Mouse (Mus musculus) forebrain, postnatal 0 days (tissue): ENCODE measurements around the gene Hoxb9. TPM values are rescaled to one million over a fixed set of nuclear protein-coding genes. Genes with fewer than 3 reads are reported as not detected.

Experiments used
- ATAC-seq: fragments of 200-750 bp; cut with Nextera tagmentation; 2 replicates; pipeline ENCODE4 v1.8.0; 2017; ENCODE audit warnings: mild to moderate bottlenecking, moderate library complexity
- DNase-seq: peaks from one replicate; pipeline ENCODE4 v3.0.0-alpha.2; 2015
- H3K27ac ChIP-seq: fragments of 300-500 bp; sonication (generic); 2 replicates; pipeline ENCODE4 v1.5.1; 2014; ENCODE audit warnings: low read depth, mild to moderate bottlenecking, antibody characterized with exemption, low read length, moderate library complexity, mixed read lengths
- H3K27me3 ChIP-seq: fragments of 300-500 bp; sonication (generic); 2 replicates; pipeline ENCODE4 v1.6.1; 2014; ENCODE audit warnings: mild to moderate bottlenecking, low read length, mixed read lengths; ENCODE audit not compliant: insufficient read depth
- H3K36me3 ChIP-seq: fragments of 300-500 bp; sonication (generic); 2 replicates; pipeline ENCODE4 v1.6.1; 2014; ENCODE audit warnings: mild to moderate bottlenecking, moderate library complexity; ENCODE audit not compliant: insufficient read depth
- H3K4me1 ChIP-seq: fragments of 300-500 bp; sonication (generic); 2 replicates; pipeline ENCODE4 v1.6.1; 2014; ENCODE audit warnings: antibody characterized with exemption; ENCODE audit not compliant: insufficient read depth
- H3K4me2 ChIP-seq: fragments of 300-500 bp; sonication (generic); 2 replicates; pipeline ENCODE4 v1.6.1; 2014; ENCODE audit warnings: low read depth, mild to moderate bottlenecking, moderate library complexity
- H3K4me3 ChIP-seq: fragments of 300-500 bp; sonication (generic); 2 replicates; pipeline ENCODE4 v1.5.1; 2014; ENCODE audit warnings: low read depth, low read length, mixed read lengths
- H3K9ac ChIP-seq: fragments of 300-500 bp; sonication (generic); 2 replicates; pipeline ENCODE4 v1.6.1; 2014; ENCODE audit warnings: mild to moderate bottlenecking
- H3K9me3 ChIP-seq: fragments of 300-500 bp; sonication (generic); 2 replicates; pipeline ENCODE4 v1.6.1; 2016; ENCODE audit warnings: low read length
- CTCF ChIP-seq: sonication (generic); IDR thresholded peaks from 2 replicates; pipeline ENCODE4 v1.5.1; 2016; ENCODE audit warnings: antibody characterized with exemption, control low read depth, low read depth
- WGBS: fragments of 180-500 bp; shearing (Covaris S2); extraction: QIAGEN DNeasy Blood & Tissue Kit; methylation state at CpG from one replicate; pipeline ENCODE4 v1.1.7; 2014; 5-methylcytosine and 5-hydroxymethylcytosine counted together
- polyA plus RNA-seq: library from polyadenylated mRNA; unstranded; fragments of >200 nt; fragmentation: Nextera tagmentation; extraction: Ambion mirVana; gene quantifications from 2 replicates; pipeline ENCODE4 v1.2.1, GENCODE M21; 2015
- total RNA-seq: library from RNA; depleted of rRNA; stranded (reverse); fragments of >200 nt; gene quantifications from 2 replicates; pipeline ENCODE4 v1.2.3, GENCODE M21; 2014

The Hoxb9 gene
- total and polyA plus RNA-seq, 2 experiments from 2014 or later, result not detected

DNA sequence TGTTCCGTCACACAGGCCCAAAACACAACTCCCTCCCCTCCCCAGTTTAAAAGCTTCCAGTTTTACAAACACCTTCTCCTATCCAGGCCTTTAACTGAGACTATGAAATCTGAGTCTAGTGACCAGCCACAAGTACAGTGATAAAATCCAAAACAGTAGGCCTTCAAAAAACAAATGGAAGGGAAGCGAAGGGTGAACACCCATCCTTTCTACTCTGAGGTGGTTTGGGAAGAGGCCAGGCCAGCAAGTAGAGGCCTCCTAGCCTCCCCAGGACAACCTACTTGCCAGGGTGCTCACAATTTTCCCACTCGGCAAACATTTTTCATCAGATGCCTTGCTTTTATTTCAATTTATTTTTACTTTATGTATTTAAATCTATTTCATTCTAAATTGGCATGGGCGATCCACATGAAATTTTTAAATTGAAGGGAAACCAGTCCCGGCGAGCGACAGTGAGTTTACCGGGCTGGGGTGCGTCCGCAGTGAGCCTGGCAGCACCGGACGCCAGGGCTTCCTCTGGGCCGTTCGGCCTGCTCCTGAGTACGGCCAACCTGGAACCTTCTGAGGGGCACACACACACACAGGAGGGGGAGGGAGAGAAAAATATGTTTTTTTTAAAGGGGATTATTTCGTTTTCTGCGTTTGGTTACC is 19.6 kb downstream of the Hoxb9 start:
- 3% methylated on average over 17 of the region's 17 CpGs for WGBS
- peaks cover 94% of the 10 kb centered on the region for H3K27me3 ChIP-seq
- DNase-seq (no peak), ATAC-seq (no peak)
- H3K4me3 ChIP-seq, result no peak overlapping the region
- H3K27ac ChIP-seq, result no peak overlapping the region
- H3K9ac ChIP-seq, result no peak overlapping the region
- no peaks in the 10 kb centered on the region for H3K4me1 ChIP-seq
- no peaks in the 10 kb centered on the region for H3K36me3 ChIP-seq
- no peak for TF ChIP-seq CTCF
- H3K4me2 ChIP-seq, result no peak overlapping the region
- no peaks in the 10 kb centered on the region for H3K9me3 ChIP-seq

DNA sequence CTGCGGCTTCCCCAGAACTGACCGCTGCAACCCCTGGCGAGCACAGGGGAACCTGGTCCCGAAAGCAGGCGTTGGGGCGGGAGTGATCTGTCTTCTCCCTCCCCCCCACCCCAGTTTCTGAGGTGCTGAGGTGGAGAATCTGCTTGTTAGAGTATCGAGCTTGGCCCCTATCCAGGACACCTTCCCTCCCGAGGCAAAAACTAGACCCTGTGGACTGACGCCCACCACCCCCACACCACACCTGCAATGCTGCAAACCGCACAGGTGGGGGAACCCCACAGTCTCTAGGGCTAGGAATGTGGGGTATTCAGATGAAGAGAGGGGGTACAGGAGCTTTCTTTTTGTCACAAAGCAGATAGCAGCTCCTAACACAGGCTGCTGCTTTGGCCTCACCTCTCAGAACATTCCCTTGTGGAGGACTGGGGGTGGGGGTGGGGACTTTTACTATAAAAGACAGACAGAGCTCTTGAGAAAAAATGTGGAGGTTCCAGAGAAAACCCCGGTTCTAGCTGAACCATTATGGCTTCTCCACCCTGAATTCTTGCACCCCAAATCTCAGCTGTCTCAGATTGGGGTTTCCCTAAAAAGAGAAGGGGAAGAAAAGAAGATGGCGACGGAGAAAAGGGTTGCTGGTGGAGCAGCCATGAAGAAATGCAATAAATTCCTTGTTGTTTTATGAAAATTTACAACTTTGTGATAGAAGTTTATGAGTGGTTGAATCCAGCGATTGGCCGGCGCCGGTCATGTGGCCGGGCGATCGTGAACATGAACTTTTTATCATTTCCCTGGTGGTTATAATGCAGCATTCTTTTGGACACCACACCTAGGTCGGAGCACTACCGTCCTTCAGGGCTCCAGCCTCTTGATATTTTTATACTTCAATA is 20.7 kb downstream of the Hoxb9 start, which contains the start of gene Hoxb6:
Gene Hoxb6, plus strand, starts transcription at position 796 of the 884 bp plus-strand sequence.
- Histone ChIP-seq H3K9me3 (no peaks in the 10 kb centered on the region), H3K4me3 (no peak within 1 kb of the TSS), H3K36me3 (no peaks in the 10 kb centered on the region), H3K27ac (no peak within 1 kb of the TSS), H3K9ac (no peak within 1 kb of the TSS), H3K4me2 (no peak within 1 kb of the TSS), H3K4me1 (no peaks in the 10 kb centered on the region), H3K27me3 (peaks cover 94% of the 10 kb centered on the region)
- no peak for DNase-seq
- no peak for ATAC-seq
- WGBS, result 1% methylated on average over 22 of the region's 22 CpGs
- TF ChIP-seq CTCF, result no peak

DNA sequence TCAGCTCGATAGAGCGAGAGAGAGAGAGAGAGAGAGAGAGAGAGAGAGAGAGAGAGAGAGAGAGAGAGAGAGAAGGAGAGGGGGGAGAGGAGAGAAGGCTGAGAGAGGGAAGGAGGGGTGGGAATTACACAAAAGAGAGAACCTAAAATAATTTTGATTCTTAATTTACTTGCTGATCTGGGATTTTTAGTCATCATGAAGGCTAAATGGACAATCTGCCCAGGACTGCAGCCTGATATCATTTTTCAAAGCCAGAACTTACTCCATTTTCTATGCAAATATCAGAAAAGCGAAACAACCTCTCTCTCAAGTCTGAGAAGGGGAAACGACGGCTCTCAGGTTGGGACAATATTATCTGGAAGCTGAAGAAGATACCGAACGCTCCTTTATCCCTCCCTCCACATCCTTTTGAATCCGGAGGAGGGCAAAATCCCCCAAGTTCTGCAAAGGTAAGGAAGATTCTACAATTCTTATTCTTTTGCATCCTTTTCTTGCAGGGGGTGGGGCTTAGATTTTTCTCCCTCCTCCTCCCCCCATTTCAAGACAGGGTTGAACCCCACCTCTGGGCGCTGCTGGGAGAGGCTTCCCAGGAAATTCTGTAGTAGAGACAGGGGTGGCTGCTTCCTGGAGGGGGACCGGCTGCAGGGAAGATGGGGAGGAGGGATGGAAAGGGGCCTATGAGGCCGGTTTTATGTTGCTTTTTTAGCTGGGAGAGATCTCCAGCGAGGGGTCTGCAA is 21.5 kb downstream of the Hoxb9 start:
- Histone ChIP-seq H3K9me3 (no peaks in the 10 kb centered on the region), H3K36me3 (no peaks in the 10 kb centered on the region), H3K4me2 (no peak overlapping the region), H3K27me3 (peaks cover 94% of the 10 kb centered on the region), H3K4me3 (no peak overlapping the region), H3K9ac (no peak overlapping the region), H3K27ac (no peak overlapping the region), H3K4me1 (no peaks in the 10 kb centered on the region)
- WGBS, result 1% methylated on average over 12 of the region's 12 CpGs
- TF ChIP-seq CTCF, result no peak
- DNase-seq (no peak), ATAC-seq (no peak)

DNA sequence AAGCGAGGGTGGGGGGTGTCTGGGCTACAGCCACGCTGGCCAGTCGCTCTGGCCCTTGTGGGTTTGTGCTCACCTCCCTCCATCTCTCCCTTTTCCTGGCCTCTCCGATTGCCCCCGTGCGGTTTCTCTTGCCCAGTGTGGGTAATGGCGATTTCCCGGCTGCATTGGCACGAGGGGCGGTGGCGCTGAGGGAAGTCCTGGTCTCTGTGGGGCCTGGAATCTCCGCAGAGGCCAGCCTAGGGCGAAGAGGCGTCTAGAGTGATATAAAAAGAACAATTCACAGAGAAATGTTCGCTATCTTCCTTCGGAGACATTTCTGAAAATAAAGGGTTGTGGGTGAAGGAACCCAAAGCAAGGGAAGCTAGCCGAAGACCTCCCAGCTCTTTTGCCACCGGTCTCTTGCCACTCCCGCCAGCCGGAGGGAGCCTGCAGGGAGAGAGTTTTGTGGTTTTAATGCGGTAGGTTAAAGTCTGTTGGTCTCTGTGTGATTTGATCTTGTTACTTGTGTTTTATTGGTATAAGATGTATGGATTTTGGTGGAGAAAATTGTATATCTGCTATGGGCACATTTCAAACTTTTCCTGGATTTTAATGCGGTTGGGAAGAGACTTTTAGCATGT is 22.2 kb downstream of the Hoxb9 start:
- H3K9ac ChIP-seq, result no peak overlapping the region
- H3K36me3 ChIP-seq, result no peaks in the 10 kb centered on the region
- DNase-seq, result no peak
- H3K27ac ChIP-seq, result no peak overlapping the region
- WGBS, result 3% methylated on average over 22 of the region's 22 CpGs
- no peaks in the 10 kb centered on the region for H3K4me1 ChIP-seq
- peaks cover 94% of the 10 kb centered on the region for H3K27me3 ChIP-seq
- no peak for TF ChIP-seq CTCF
- no peaks in the 10 kb centered on the region for H3K9me3 ChIP-seq
- ATAC-seq, result no peak
- H3K4me2 ChIP-seq, result no peak overlapping the region
- H3K4me3 ChIP-seq, result no peak overlapping the region

DNA sequence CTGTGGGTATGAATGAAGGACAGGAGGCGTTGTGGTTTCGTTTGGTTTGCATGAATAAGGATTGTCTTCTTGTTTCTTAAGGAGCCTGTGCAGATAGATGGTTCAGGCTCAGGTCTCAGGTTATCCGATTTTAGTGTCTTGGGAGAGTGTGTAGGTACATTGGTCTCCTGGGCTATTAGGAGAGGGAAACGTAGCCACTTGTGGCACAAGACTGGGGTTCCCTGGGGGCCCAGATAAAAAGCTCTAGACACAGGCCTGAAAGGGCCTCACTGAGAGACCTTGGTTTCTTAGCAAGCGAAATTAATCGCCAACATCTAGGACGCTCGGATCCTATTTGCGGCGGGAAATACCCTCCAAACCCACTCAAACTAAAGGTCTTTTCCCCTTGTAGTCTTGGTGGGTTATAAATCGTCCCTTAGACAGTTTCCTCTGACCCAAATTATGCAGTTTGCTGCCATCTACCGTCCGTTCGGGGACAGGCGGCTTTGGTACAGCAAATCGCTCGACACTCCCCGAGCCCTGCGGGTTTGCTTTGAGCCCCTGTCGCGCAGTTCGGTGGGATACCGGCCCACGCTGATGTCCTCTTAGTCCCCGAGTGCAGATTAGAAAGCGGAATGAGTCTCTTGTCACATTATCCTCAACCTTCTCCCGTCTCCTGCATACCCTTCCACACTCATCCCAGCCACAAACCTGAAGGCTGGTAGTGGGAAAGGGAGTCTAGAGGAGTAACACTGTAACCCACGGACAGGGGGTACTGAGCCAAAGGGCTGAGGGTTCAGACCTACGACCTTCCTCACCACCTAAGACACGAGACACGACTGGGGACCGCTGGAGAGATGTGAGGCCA is 23.2 kb downstream of the Hoxb9 start:
- no peak overlapping the region for H3K9ac ChIP-seq
- peaks cover 94% of the 10 kb centered on the region for H3K27me3 ChIP-seq
- TF ChIP-seq CTCF, result peak; percentile 79
- WGBS, result 1% methylated on average over 32 of the region's 32 CpGs
- no peak overlapping the region for H3K4me3 ChIP-seq
- no peaks in the 10 kb centered on the region for H3K36me3 ChIP-seq
- ATAC-seq, result no peak
- peak; percentile 80 for DNase-seq
- H3K27ac ChIP-seq, result no peak overlapping the region
- H3K9me3 ChIP-seq, result no peaks in the 10 kb centered on the region
- H3K4me1 ChIP-seq, result no peaks in the 10 kb centered on the region
- H3K4me2 ChIP-seq, result no peak overlapping the region
